Mouse (Mus musculus) C2C12 (cell line): ENCODE results near the gene Psmd9. TPM values are rescaled to one million over a fixed set of nuclear protein-coding genes. Genes with fewer than 3 reads are reported as not detected.

Experiments
- H3K27me3 ChIP-seq: one replicate; pipeline ENCODE4 v1.6.1; 2011; ENCODE audit not compliant: control insufficient read depth, insufficient read depth, insufficient read length
- H3K36me3 ChIP-seq: one replicate; pipeline ENCODE4 v1.6.1; 2011; ENCODE audit not compliant: control insufficient read depth, insufficient read depth
- H3K4me3 ChIP-seq: one replicate; pipeline ENCODE4 v1.5.1; 2011; ENCODE audit warnings: mild to moderate bottlenecking, control low read depth; ENCODE audit not compliant: poor library complexity, insufficient read depth, severe bottlenecking
- H3K79me2 ChIP-seq: one replicate; pipeline ENCODE4 v1.6.1; 2011; ENCODE audit not compliant: control insufficient read depth, insufficient read depth
- H3K79me3 ChIP-seq: one replicate; pipeline ENCODE4 v1.6.1; 2011; ENCODE audit warnings: low read depth, control low read depth
- H3ac ChIP-seq: one replicate; pipeline ENCODE3; 2011; ENCODE audit warnings: low read depth; ENCODE audit not compliant: control insufficient read depth, insufficient read length
- CEBPB ChIP-seq: IDR thresholded peaks from one replicate; pipeline ENCODE4 v1.6.1; 2011; ENCODE audit warnings: low read depth, mild to moderate bottlenecking, control low read depth, moderate library complexity
- CTCF ChIP-seq: IDR thresholded peaks from one replicate; pipeline ENCODE4 v1.5.1; 2011; ENCODE audit not compliant: control insufficient read depth, insufficient read depth, insufficient read length
- FOSL1 ChIP-seq: IDR thresholded peaks from one replicate; pipeline ENCODE4 v1.8.0; 2011; ENCODE audit warnings: mild to moderate bottlenecking, low read length; ENCODE audit not compliant: poor library complexity, insufficient read depth, severe bottlenecking
- MAX ChIP-seq: IDR thresholded peaks from one replicate; pipeline ENCODE4 v1.6.1; 2011; ENCODE audit warnings: mild to moderate bottlenecking, control low read depth
- MYOD1 ChIP-seq: IDR thresholded peaks from one replicate; pipeline ENCODE4 v1.6.1; 2011; ENCODE audit warnings: low read depth; ENCODE audit not compliant: control insufficient read depth, insufficient read length
- MYOG ChIP-seq: IDR thresholded peaks from one replicate; pipeline ENCODE4 v1.6.1; 2011; ENCODE audit not compliant: control insufficient read depth, insufficient read length; ENCODE audit errors: extremely low read depth
- USF1 ChIP-seq: IDR thresholded peaks from one replicate; pipeline ENCODE4 v1.6.1; 2011; ENCODE audit warnings: low read depth, mild to moderate bottlenecking, control low read depth, moderate library complexity
- polyA plus RNA-seq: library from polyadenylated mRNA; unstranded; fragments of >200 nt; fragmentation: generic; extraction: Trizol; gene quantifications from one replicate; pipeline ENCODE4 v1.2.1, GENCODE M21; 2012; ENCODE audit warnings: missing spikeins

The Psmd9 gene
- polyA plus RNA-seq, 1 experiment: 33.2 TPM

DNA sequence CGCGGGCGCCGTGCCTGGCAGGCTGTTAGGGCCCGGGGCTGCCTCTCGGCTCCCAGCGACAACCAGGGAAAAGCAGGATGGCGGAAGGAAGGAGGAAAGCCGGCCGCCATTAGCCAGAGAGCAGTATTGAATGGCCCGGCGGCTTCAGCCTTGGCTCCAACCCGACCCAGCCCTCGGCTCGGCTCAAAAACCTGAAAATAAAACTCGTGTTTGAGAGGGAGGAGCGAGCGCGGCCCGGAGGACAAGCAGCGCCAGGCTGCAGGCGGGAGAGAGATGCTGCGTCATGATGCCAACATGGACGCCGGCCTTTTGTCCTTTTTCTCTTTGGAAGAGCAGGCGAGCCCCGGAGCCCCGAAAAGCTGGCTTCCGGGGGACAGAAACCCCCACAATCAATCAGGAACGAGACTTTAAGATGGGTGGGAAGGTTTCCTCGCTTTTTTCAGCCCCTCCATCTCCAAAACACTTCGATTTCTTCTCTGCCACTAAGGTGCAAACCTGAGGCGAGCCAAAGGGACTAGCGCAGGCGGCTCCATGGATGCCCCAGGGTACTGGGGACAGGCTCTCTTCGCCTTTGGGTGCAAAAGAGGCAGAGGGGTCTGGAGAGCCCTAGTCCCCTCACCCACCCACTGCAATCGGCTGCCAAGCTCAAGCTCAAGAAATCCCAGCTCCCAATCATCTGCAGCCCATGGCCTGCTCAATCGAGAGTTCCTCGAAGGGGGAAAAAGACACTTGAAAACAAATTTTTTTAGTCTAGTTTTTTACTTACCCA lies 30.1 kb upstream of the Psmd9 start:
- H3K79me3 ChIP-seq: peaks cover 32% of the 10 kb centered on the region
- peak overlapping the region; percentile 45 for H3K4me3 ChIP-seq
- H3K79me2 ChIP-seq: peaks cover 67% of the 10 kb centered on the region
- TF ChIP-seq MAX (peak; percentile 69), USF1 (no peak), CTCF (no peak), FOSL1 (no peak), MYOG (no peak), CEBPB (no peak), MYOD1 (no peak)
- no peaks in the 10 kb centered on the region for H3K27me3 ChIP-seq
- H3ac ChIP-seq: peak overlapping the region; percentile 83
- H3K36me3 ChIP-seq: peaks cover 6% of the 10 kb centered on the region

DNA sequence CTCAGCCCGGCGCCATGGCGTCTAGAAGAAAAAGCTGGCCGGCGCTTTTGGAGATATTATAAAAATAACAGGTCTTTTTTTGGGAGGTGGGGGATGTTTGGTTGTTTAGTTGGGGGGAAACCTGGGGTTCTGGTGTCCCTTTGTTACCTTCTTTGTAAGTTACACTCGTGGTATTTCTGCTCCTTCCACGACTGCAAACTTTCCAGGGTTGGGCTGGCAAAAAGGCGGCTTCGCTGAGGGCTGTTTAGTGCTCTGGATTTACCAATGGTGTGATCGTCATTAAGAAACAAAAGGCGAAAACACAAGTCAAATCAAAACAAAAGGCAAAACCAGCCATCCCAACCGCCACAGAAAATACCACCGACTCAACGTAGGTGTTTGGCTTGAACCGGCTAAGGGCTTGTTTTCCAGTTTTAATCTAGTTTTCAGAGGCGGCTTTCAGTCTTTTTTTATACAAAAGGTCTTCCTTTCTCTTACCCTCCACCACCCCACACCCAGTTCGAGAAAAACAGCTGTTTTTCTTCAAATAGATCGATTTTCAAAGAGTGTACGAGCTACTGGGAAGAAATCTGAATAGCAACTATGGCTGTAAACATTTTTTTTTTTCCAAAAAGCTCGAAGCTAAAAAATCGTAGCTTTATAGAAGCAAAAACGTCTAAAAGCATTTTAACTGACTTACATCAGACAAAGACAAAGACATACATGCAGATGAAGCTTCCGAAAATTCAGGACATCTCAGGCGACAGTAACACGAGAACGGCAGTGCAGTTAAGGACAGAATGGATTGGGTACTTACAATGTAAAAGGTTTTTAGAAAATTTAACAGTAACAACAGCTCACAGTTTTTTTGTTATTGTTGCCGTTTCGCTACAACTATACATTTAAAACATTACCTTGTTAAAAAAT lies 29.2 kb upstream of the Psmd9 start:
- Histone ChIP-seq H3K27me3 (no peaks in the 10 kb centered on the region), H3K79me2 (peaks cover 75% of the 10 kb centered on the region), H3K36me3 (peaks cover 5% of the 10 kb centered on the region), H3K4me3 (peak overlapping the region; percentile 45), H3ac (peak overlapping the region; percentile 83), H3K79me3 (peaks cover 34% of the 10 kb centered on the region)
- TF ChIP-seq MYOG (no peak), CTCF (no peak), MAX (no peak), CEBPB (no peak), FOSL1 (no peak), USF1 (no peak), MYOD1 (no peak)

- TF ChIP-seq MYOG (no peak), CTCF (no peak), USF1 (no peak), FOSL1 (no peak), MYOD1 (no peak), CEBPB (no peak), MAX (peak; percentile 11)
- peaks cover 5% of the 10 kb centered on the region for H3K36me3 ChIP-seq
- H3K4me3 ChIP-seq: peak overlapping the region; percentile 56
- H3ac ChIP-seq: peak overlapping the region; percentile 93
- peaks cover 36% of the 10 kb centered on the region for H3K79me3 ChIP-seq
- peaks cover 81% of the 10 kb centered on the region for H3K79me2 ChIP-seq
- H3K27me3 ChIP-seq: no peaks in the 10 kb centered on the region
Measured at GRCm38 (mm10) chr5:123140694-123141554, 28.3 kb upstream of the Psmd9 start.

GRCm38 (mm10) chr5:123141555-123142160 lies 27.6 kb upstream of the Psmd9 start:
- Histone ChIP-seq H3K79me2 (peaks cover 82% of the 10 kb centered on the region), H3ac (peak overlapping the region; percentile 93), H3K79me3 (peaks cover 36% of the 10 kb centered on the region), H3K4me3 (peak overlapping the region; percentile 56), H3K27me3 (no peaks in the 10 kb centered on the region), H3K36me3 (peaks cover 10% of the 10 kb centered on the region)
- TF ChIP-seq MAX (no peak), CTCF (no peak), MYOG (no peak), FOSL1 (no peak), MYOD1 (no peak), CEBPB (no peak), USF1 (no peak)
